In the genomic region with DNA sequence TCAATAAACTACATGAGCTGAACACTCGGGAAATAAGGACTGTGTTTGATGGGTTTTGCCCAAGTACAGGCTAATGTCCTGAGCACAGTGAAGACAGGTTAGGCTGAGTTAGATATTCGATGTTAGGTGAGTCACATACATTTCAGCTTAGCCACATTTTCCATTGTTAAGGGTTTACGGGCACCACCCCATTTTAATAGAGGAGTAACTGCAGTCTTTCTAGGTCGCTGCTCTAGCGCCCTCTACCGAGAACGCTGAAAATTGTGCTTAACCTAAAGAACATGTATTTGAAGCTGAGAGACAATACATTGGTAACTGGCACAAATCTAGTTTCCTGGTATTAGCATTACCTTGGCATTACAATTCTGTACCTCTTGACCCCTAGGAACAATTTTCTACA, we compare ENCODE assay signal across 9 mouse cellular contexts.
DNase-seq lines count a peak whose midpoint lies in the region; ATAC-seq and TF ChIP-seq lines count a peak whose summit lies in the region.
"Had no signal": no experiment of that assay in that cellular context is flagged by ENCODE, and none has a peak within 500 bp of the region (broad histone marks: within the 10 kb centered on the region; RNA-seq: fewer than 3 reads in every experiment).

No protein-coding gene starts in this region.

- H3K9ac ChIP-seq in forebrain, embryonic 11.5 days (ENCODE audit: low read length), result no peak overlapping the region
- no peak overlapping the region for H3K9ac ChIP-seq in forebrain, embryonic 15.5 days (replicated peaks)
- H3K9ac ChIP-seq in liver, embryonic 14.5 days (replicated peaks), result no peak overlapping the region
- H3K9ac ChIP-seq in lung, postnatal 0 days (replicated peaks; ENCODE audit: low read depth), result no peak overlapping the region
- H3K9ac ChIP-seq: embryonic facial prominence, embryonic 15.5 days had no signal

- no peak for TF ChIP-seq EP300 in liver, embryonic 14.5 days (IDR thresholded peaks at IDR 0.05; ENCODE audit: low read depth)
- no peak for TF ChIP-seq EP300 in lung, postnatal 0 days (IDR thresholded peaks at IDR 0.05)

- 31% methylated on average over 7 of the region's 7 CpGs for WGBS in forebrain, embryonic 11.5 days
- 30% methylated on average over 7 of the region's 7 CpGs for WGBS in forebrain, embryonic 15.5 days
- 26% methylated on average over 7 of the region's 7 CpGs for WGBS in liver, embryonic 14.5 days (ENCODE audit: insufficient replicate concordance)
- WGBS in lung, postnatal 0 days, result 23% methylated on average over 7 of the region's 7 CpGs

- H3K4me2 ChIP-seq in forebrain, embryonic 11.5 days (ENCODE audit: low read depth, low read length, severe bottlenecking), result no peak overlapping the region
- H3K4me2 ChIP-seq in forebrain, embryonic 15.5 days (replicated peaks), result no peak overlapping the region
- no peak overlapping the region for H3K4me2 ChIP-seq in liver, embryonic 14.5 days (ENCODE audit: low read depth)
- H3K4me2 ChIP-seq in lung, postnatal 0 days (replicated peaks; ENCODE audit: low read depth, low read length), result no peak overlapping the region
- H3K4me2 ChIP-seq: embryonic facial prominence, embryonic 15.5 days had no signal

- no peaks in the 10 kb centered on the region for H3K9me3 ChIP-seq in forebrain, embryonic 11.5 days (ENCODE audit: control insufficient read depth, low read length)
- no peaks in the 10 kb centered on the region for H3K9me3 ChIP-seq in forebrain, embryonic 15.5 days
- no peaks in the 10 kb centered on the region for H3K9me3 ChIP-seq in liver, embryonic 14.5 days (ENCODE audit: control insufficient read depth, low read length)
- no peaks in the 10 kb centered on the region for H3K9me3 ChIP-seq in lung, postnatal 0 days (ENCODE audit: low read length)
- H3K9me3 ChIP-seq: embryonic facial prominence, embryonic 15.5 days had no signal

- no peak overlapping the region for H3K4me3 ChIP-seq in forebrain, embryonic 11.5 days (ENCODE audit: low read depth, low read length)
- no peak overlapping the region for H3K4me3 ChIP-seq in forebrain, embryonic 15.5 days
- no peak overlapping the region for H3K4me3 ChIP-seq in liver, embryonic 14.5 days (ENCODE audit: insufficient read depth in 1 of 2, low read depth in 2 of 2, low read length in 2 of 2)
- no peak overlapping the region for H3K4me3 ChIP-seq in lung, postnatal 0 days (ENCODE audit: low read depth, low read length)
- H3K4me3 ChIP-seq: embryonic facial prominence, embryonic 15.5 days had no signal

- peak; percentile 31; the same call in 1 of the 2 replicates for TF ChIP-seq CTCF in liver, embryonic 14.5 days (IDR thresholded peaks at IDR 0.05; ENCODE audit: low read depth)
- TF ChIP-seq CTCF in lung, postnatal 0 days (IDR thresholded peaks at IDR 0.05), result peak; percentile 72

- ATAC-seq in forebrain, embryonic 11.5 days (replicated peaks; ENCODE audit: low FRiP score), result no peak
- no peak for ATAC-seq in forebrain, embryonic 15.5 days (replicated peaks)
- ATAC-seq in liver, embryonic 14.5 days (ENCODE audit: insufficient read depth), result no peak
- ATAC-seq in lung, postnatal 0 days, result peak; percentile 59

- DNase-seq in forebrain, embryonic 11.5 days (ENCODE audit: low spot score), result peak; percentile 67
- DNase-seq in liver, embryonic 14.5 days (ENCODE audit: low read depth in 3 of 3, low spot score in 3 of 3), result no peak
- DNase-seq in liver (no peak), NIH3T3 (ENCODE audit: low read depth) (peak; percentile 73)
- peak; percentile 71 for DNase-seq in lung, postnatal 0 days (ENCODE audit: low spot score)
- DNase-seq in T-cell, adult 2 months (ENCODE audit: low spot score), result no peak
- DNase-seq in left cerebral cortex, adult 11 months (ENCODE audit: low spot score), result no peak

- H3K27ac ChIP-seq in forebrain, embryonic 11.5 days (ENCODE audit: low read depth, low read length), result no peak overlapping the region
- no peak overlapping the region for H3K27ac ChIP-seq in forebrain, embryonic 15.5 days (replicated peaks)
- no peak overlapping the region for H3K27ac ChIP-seq in liver, embryonic 14.5 days
- no peak overlapping the region for H3K27ac ChIP-seq in lung, postnatal 0 days (ENCODE audit: low read length)
- H3K27ac ChIP-seq: embryonic facial prominence, embryonic 15.5 days had no signal

- no peaks in the 10 kb centered on the region for H3K27me3 ChIP-seq in forebrain, embryonic 11.5 days (ENCODE audit: control insufficient read depth, insufficient read depth, low read length)
- H3K27me3 ChIP-seq in forebrain, embryonic 15.5 days, result no peaks in the 10 kb centered on the region
- H3K27me3 ChIP-seq in liver, embryonic 14.5 days (ENCODE audit: control insufficient read depth, insufficient read depth, low read length), result no peaks in the 10 kb centered on the region
- no peaks in the 10 kb centered on the region for H3K27me3 ChIP-seq in lung, postnatal 0 days (replicated peaks; ENCODE audit: insufficient read depth, low read length)
- H3K27me3 ChIP-seq: embryonic facial prominence, embryonic 15.5 days had no signal

- no peaks in the 10 kb centered on the region; the same call in 1 of the 2 replicates for H3K36me3 ChIP-seq in forebrain, embryonic 11.5 days (ENCODE audit: control insufficient read depth, insufficient read depth, low read length)
- no peaks in the 10 kb centered on the region for H3K36me3 ChIP-seq in forebrain, embryonic 15.5 days
- no peaks in the 10 kb centered on the region for H3K36me3 ChIP-seq in liver, embryonic 14.5 days (replicated peaks; ENCODE audit: control insufficient read depth, insufficient read depth, low read depth)
- H3K36me3 ChIP-seq in lung, postnatal 0 days (ENCODE audit: insufficient read depth, low read length), result no peaks in the 10 kb centered on the region
- H3K36me3 ChIP-seq: embryonic facial prominence, embryonic 15.5 days had no signal

- H3K4me1 ChIP-seq in forebrain, embryonic 11.5 days (replicated peaks; ENCODE audit: control insufficient read depth, insufficient read depth, low read length), result no peaks in the 10 kb centered on the region
- no peaks in the 10 kb centered on the region for H3K4me1 ChIP-seq in forebrain, embryonic 15.5 days
- H3K4me1 ChIP-seq in liver, embryonic 14.5 days (replicated peaks; ENCODE audit: control insufficient read depth in 2 of 2, insufficient read depth in 2 of 2, low read length in 1 of 2), result no peaks in the 10 kb centered on the region
- no peaks in the 10 kb centered on the region for H3K4me1 ChIP-seq in lung, postnatal 0 days (ENCODE audit: insufficient read depth, low read depth, low read length)

Comparison
In these comparisons a context has a peak if more than half of its experiments do, and no peak if none do; other contexts are left out.
1. DNase-seq: peak in forebrain, embryonic 11.5 days (single experiment), NIH3T3 (single experiment) and lung, postnatal 0 days (single experiment); none in liver, embryonic 14.5 days (0 of 3), liver (single experiment), T-cell, adult 2 months (single experiment) and left cerebral cortex, adult 11 months (single experiment).